ENCODE assay signal across 8 mouse cellular contexts in genomic region chr10:80960551-80961508, GRCm38 (mm10). TPM values are rescaled to one million over a fixed set of nuclear protein-coding genes. Genes with fewer than 3 reads are reported as not detected.
DNase-seq lines count a peak whose midpoint lies in the region; ATAC-seq and TF ChIP-seq lines count a peak whose summit lies in the region.

No protein-coding gene starts in this region.

- WGBS in cerebellum, adult 2 months = 25% methylated on average over 16 of the region's 16 CpGs
- WGBS in kidney, embryonic 15.5 days = 8% methylated on average over 16 of the region's 16 CpGs

- peak; percentile 28; the same call in 1 of the 2 replicates for TF ChIP-seq CTCF in cerebellum, adult 2 months (IDR thresholded peaks at IDR 0.05; ENCODE audit: borderline replicate concordance, insufficient read depth, low read depth, low read length)

- TF ChIP-seq POLR2A in cerebellum, adult 2 months (IDR thresholded peaks at IDR 0.05; ENCODE audit: borderline replicate concordance, insufficient read depth, low read length) = no peak

- H3K4me2 ChIP-seq in kidney, embryonic 15.5 days = peak overlapping the region; percentile 20

- H3K27ac ChIP-seq in cerebellum, adult 2 months (ENCODE audit: insufficient read depth, low read length) = no peak overlapping the region
- peak overlapping the region; percentile 84 for H3K27ac ChIP-seq in kidney, embryonic 15.5 days

- H3K36me3 ChIP-seq in kidney, embryonic 15.5 days = no peaks in the 10 kb centered on the region

- H3K9ac ChIP-seq in kidney, embryonic 15.5 days = no peak overlapping the region

- ATAC-seq in cerebellum, adult (ENCODE audit: insufficient number of reproducible peaks, low FRiP score, low TSS enrichment) = no peak
- ATAC-seq in kidney, embryonic 15.5 days (replicated peaks; ENCODE audit: low FRiP score) = peak; percentile 69

- peak in 1 of 2 experiments; percentile 23 for DNase-seq in cerebellum, adult 2 months
- peak; percentile 99 for DNase-seq in Muller cell, postnatal 12 days (ENCODE audit: inconsistent ontology term)
- peak; percentile 52 for DNase-seq in gastrocnemius, postnatal 25 days
- peak; percentile 87 for DNase-seq in lung, postnatal 25 days (ENCODE audit: low spot score)
- no peak for DNase-seq in right cerebral cortex, postnatal 36 days (ENCODE audit: low spot score in 2 of 2)
- no peak for DNase-seq in cerebellum, adult 11 months

- H3K4me3 ChIP-seq in cerebellum, adult 2 months (replicated peaks; ENCODE audit: insufficient read depth, low read depth, low read length) = no peak overlapping the region
- H3K4me3 ChIP-seq in kidney, embryonic 15.5 days (replicated peaks) = 0 out of 2 replicates have a peak overlapping the region, but pooled peaks have one; percentile 5

- no peaks in the 10 kb centered on the region for H3K9me3 ChIP-seq in kidney, embryonic 15.5 days (replicated peaks)

- H3K27me3 ChIP-seq in cerebellum, adult 2 months (ENCODE audit: control insufficient read depth, insufficient read depth, low read length) = no peaks in the 10 kb centered on the region
- H3K27me3 ChIP-seq in kidney, embryonic 15.5 days = no peaks in the 10 kb centered on the region

- peaks cover 6% of the 10 kb centered on the region; the same call in 1 of the 2 replicates for H3K4me1 ChIP-seq in cerebellum, adult 2 months (ENCODE audit: control insufficient read depth, insufficient read depth, low read length)
- peaks cover 49% of the 10 kb centered on the region for H3K4me1 ChIP-seq in kidney, embryonic 15.5 days

RNA-seq across cellular contexts. Expression of gene Gadd45b, which starts 31.0 kb away (rescaled TPM):
- 30.6 and 33.3 TPM in 2 replicates for polyA plus RNA-seq in cerebellum, adult 2 months (2012; rRNA removed)
- total RNA-seq in gastrocnemius, postnatal 25 days (2021) = 10 to 100 TPM; 12.7 to 30.0 TPM
- polyA plus RNA-seq in kidney, embryonic 15.5 days (2015; fragmentation: Nextera tagmentation; extraction: Ambion mirVana) = 18.0 and 20.8 TPM in 2 replicates

RNA-seq across cellular contexts. Expression of gene Lmnb2, which starts 42.8 kb away (rescaled TPM):
- 39.0 and 42.8 TPM in 2 replicates for polyA plus RNA-seq in cerebellum, adult 2 months (2012; rRNA removed)
- 1 to 10 TPM; 3.7 to 5.1 TPM for total RNA-seq in gastrocnemius, postnatal 25 days (2021)
- 55.0 and 59.3 TPM in 2 replicates for polyA plus RNA-seq in kidney, embryonic 15.5 days (2015; fragmentation: Nextera tagmentation; extraction: Ambion mirVana)

RNA-seq across cellular contexts. Expression of gene Gng7, which starts 53.9 kb away (rescaled TPM):
- 21.0 and 23.0 TPM in 2 replicates for polyA plus RNA-seq in cerebellum, adult 2 months (2012; rRNA removed)
- 1 to 10 TPM in 1 of 2 experiments, under 1 TPM in 1; 0.61 to 1.1 TPM for total RNA-seq in gastrocnemius, postnatal 25 days (2021)
- 5.0 and 5.6 TPM in 2 replicates for polyA plus RNA-seq in kidney, embryonic 15.5 days (2015; fragmentation: Nextera tagmentation; extraction: Ambion mirVana)

Comparison
In these comparisons a context has a peak if more than half of its experiments do, and no peak if none do; other contexts are left out.
1. DNase-seq: peak in Muller cell, postnatal 12 days (single experiment), gastrocnemius, postnatal 25 days (single experiment) and lung, postnatal 25 days (single experiment); none in right cerebral cortex, postnatal 36 days (0 of 2) and cerebellum, adult 11 months (single experiment).